Mouse (Mus musculus) lung, postnatal 0 days (tissue): ENCODE data around the gene Msh4. TPM values are rescaled to one million over a fixed set of nuclear protein-coding genes. Genes with fewer than 3 reads are reported as not detected.

Experiments used
- ATAC-seq: fragments of 200-750 bp; cut with Nextera tagmentation; 2 replicates; pipeline ENCODE4 v1.8.0; 2017; ENCODE audit warnings: moderate library complexity
- DNase-seq: peaks from one replicate; pipeline ENCODE4 v3.0.0-alpha.2; 2016; ENCODE audit warnings: low spot score
- H3K27ac ChIP-seq: fragments of 300-500 bp; sonication (generic); 2 replicates; pipeline ENCODE4 v1.5.1; 2014; ENCODE audit warnings: antibody characterized with exemption, mild to moderate bottlenecking, low read length, mixed read lengths
- H3K27me3 ChIP-seq: fragments of 300-500 bp; sonication (generic); replicated peaks from 2 replicates; pipeline ENCODE4 v1.6.1; 2014; ENCODE audit warnings: low read length, mixed read lengths; ENCODE audit not compliant: insufficient read depth
- H3K36me3 ChIP-seq: fragments of 300-500 bp; sonication (generic); 2 replicates; pipeline ENCODE4 v1.6.1; 2014; ENCODE audit warnings: low read length, mixed read lengths; ENCODE audit not compliant: insufficient read depth
- H3K4me1 ChIP-seq: fragments of 300-500 bp; sonication (generic); 2 replicates; pipeline ENCODE4 v1.6.1; 2014; ENCODE audit warnings: antibody characterized with exemption, low read depth, low read length, mixed read lengths; ENCODE audit not compliant: insufficient read depth
- H3K4me2 ChIP-seq: fragments of 300-500 bp; sonication (generic); replicated peaks from 2 replicates; pipeline ENCODE4 v1.6.1; 2014; ENCODE audit warnings: low read depth, mild to moderate bottlenecking, low read length, moderate library complexity, mixed read lengths
- H3K4me3 ChIP-seq: fragments of 300-500 bp; sonication (generic); 2 replicates; pipeline ENCODE4 v1.5.1; 2014; ENCODE audit warnings: low read depth, low read length
- H3K9ac ChIP-seq: fragments of 300-500 bp; sonication (generic); replicated peaks from 2 replicates; pipeline ENCODE4 v1.6.1; 2014; ENCODE audit warnings: low read depth, mild to moderate bottlenecking
- H3K9me3 ChIP-seq: fragments of 300-500 bp; sonication (generic); 2 replicates; pipeline ENCODE4 v1.6.1; 2016; ENCODE audit warnings: low read length, mixed read lengths
- CTCF ChIP-seq: IDR thresholded peaks from 2 replicates; pipeline ENCODE4 v1.5.1; 2016; ENCODE audit warnings: antibody characterized with exemption, mild to moderate bottlenecking
- EP300 ChIP-seq: IDR thresholded peaks from 2 replicates; pipeline ENCODE4 v1.6.1; 2016; ENCODE audit warnings: antibody characterized with exemption, mild to moderate bottlenecking, control low read depth
- whole genome bisulfite sequencing: fragments of 180-500 bp; shearing (Covaris S2); extraction: QIAGEN DNeasy Blood & Tissue Kit; methylation state at CpG from one replicate; pipeline ENCODE4 v1.1.7; 2014; 5-methylcytosine and 5-hydroxymethylcytosine counted together
- polyA plus RNA-seq: library from polyadenylated mRNA; unstranded; fragments of >200 nt; fragmentation: Nextera tagmentation; extraction: Ambion mirVana; gene quantifications from 2 replicates; pipeline ENCODE4 v1.2.1, GENCODE M21; 2015

Gene Msh4
- polyA plus RNA-seq, 1 experiment from 2014 or later: 0.08 TPM

- ATAC-seq (no peak), DNase-seq (no peak)
- TF ChIP-seq CTCF (no peak), EP300 (no peak)
- WGBS: 95% methylated on average over 13 of the region's 13 CpGs
- Histone ChIP-seq H3K27me3 (no peaks in the 10 kb centered on the region), H3K27ac (no peak overlapping the region), H3K4me3 (no peak overlapping the region), H3K4me1 (no peaks in the 10 kb centered on the region; the same call in 1 of the 2 replicates), H3K36me3 (peaks cover 8% of the 10 kb centered on the region; the same call in 1 of the 2 replicates), H3K9ac (no peak overlapping the region), H3K9me3 (no peaks in the 10 kb centered on the region), H3K4me2 (no peak overlapping the region)
These were observed 35.7 kb upstream of the Msh4 start for GRCm38 (mm10) chr3:153941613-153942012.

- WGBS: 93% methylated on average over 9 of the region's 9 CpGs
- ATAC-seq (no peak), DNase-seq (no peak)
- Histone ChIP-seq H3K36me3 (peaks cover 17% of the 10 kb centered on the region; the same call in 1 of the 2 replicates), H3K9ac (no peak overlapping the region), H3K27me3 (no peaks in the 10 kb centered on the region), H3K4me1 (no peaks in the 10 kb centered on the region; the same call in 1 of the 2 replicates), H3K4me3 (no peak overlapping the region), H3K4me2 (no peak overlapping the region), H3K27ac (no peak overlapping the region), H3K9me3 (no peaks in the 10 kb centered on the region)
- TF ChIP-seq EP300 (no peak), CTCF (no peak)
These were observed 34.5 kb upstream of the Msh4 start for GRCm38 (mm10) chr3:153940486-153940885.

DNA sequence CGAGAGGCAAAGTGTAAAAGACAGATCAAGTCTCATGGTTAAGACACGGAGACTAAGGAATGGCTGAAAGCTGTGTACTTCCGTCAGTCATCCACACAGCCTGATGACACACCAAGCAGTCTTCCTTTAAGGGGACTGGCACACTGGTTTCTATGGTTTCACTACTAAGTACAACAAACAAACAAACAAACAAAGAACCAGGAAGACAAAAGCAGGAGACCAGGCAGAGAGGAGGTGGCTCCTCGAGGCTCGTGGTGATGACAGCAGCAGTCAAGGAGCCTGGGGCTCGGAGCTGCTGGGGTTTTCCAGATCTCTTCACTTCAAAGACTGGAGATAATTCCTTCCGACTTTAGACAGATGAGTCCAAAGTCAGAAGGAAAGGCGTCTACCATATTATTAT, 34.1 kb upstream of the Msh4 start:
- ATAC-seq (no peak), DNase-seq (no peak)
- Histone ChIP-seq H3K4me3 (no peak overlapping the region), H3K9ac (no peak overlapping the region), H3K27ac (no peak overlapping the region), H3K9me3 (no peaks in the 10 kb centered on the region), H3K36me3 (peaks cover 22% of the 10 kb centered on the region; the same call in 1 of the 2 replicates), H3K4me1 (no peaks in the 10 kb centered on the region; the same call in 1 of the 2 replicates), H3K4me2 (no peak overlapping the region), H3K27me3 (no peaks in the 10 kb centered on the region)
- WGBS: 82% methylated on average over 8 of the region's 8 CpGs
- no peak for TF ChIP-seq CTCF
- no peak for TF ChIP-seq EP300

- no peak overlapping the region for H3K4me3 ChIP-seq
- H3K4me1 ChIP-seq: no peaks in the 10 kb centered on the region
These were observed 31.3 kb upstream of the Msh4 start for GRCm38 (mm10) chr3:153937116-153937810.

GRCm38 (mm10) chr3:153935878-153936277, 29.9 kb upstream of the Msh4 start:
- TF ChIP-seq EP300 (no peak), CTCF (no peak)
- Histone ChIP-seq H3K9ac (no peak overlapping the region), H3K36me3 (peaks cover 42% of the 10 kb centered on the region), H3K27me3 (no peaks in the 10 kb centered on the region), H3K27ac (no peak overlapping the region), H3K4me2 (no peak overlapping the region), H3K4me3 (no peak overlapping the region), H3K4me1 (no peaks in the 10 kb centered on the region), H3K9me3 (no peaks in the 10 kb centered on the region)
- 85% methylated on average over 9 of the region's 9 CpGs for WGBS
- ATAC-seq: no peak
- no peak for DNase-seq

More at GRCm38 (mm10) chr3:153937116-153937810, 31.3 kb upstream of the Msh4 start:
- Histone ChIP-seq H3K27ac (no peak overlapping the region), H3K27me3 (no peaks in the 10 kb centered on the region), H3K9me3 (no peaks in the 10 kb centered on the region), H3K4me2 (no peak overlapping the region), H3K9ac (no peak overlapping the region), H3K36me3 (peaks cover 37% of the 10 kb centered on the region)
- no peak for TF ChIP-seq EP300
- no peak for TF ChIP-seq CTCF
- DNase-seq (no peak), ATAC-seq (no peak)
- 94% methylated on average over 17 of the region's 17 CpGs for WGBS

GRCm38 (mm10) chr3:153932461-153932860, 26.5 kb upstream of the Msh4 start:
- Histone ChIP-seq H3K4me3 (no peak overlapping the region), H3K4me1 (no peaks in the 10 kb centered on the region), H3K27ac (no peak overlapping the region), H3K36me3 (peaks cover 46% of the 10 kb centered on the region), H3K4me2 (no peak overlapping the region), H3K27me3 (no peaks in the 10 kb centered on the region), H3K9ac (no peak overlapping the region), H3K9me3 (no peaks in the 10 kb centered on the region)
- 87% methylated on average over 5 of the region's 5 CpGs for WGBS
- no peak for ATAC-seq
- no peak for DNase-seq
- no peak for TF ChIP-seq CTCF
